Mouse (Mus musculus) lung, postnatal 14 days (tissue): ENCODE results near the gene Lef1.
A peak's percentile ranks its signal among the peaks of the same experiment; 100 is the strongest.

ENCODE experiments used
- DNase-seq: peaks from one replicate; pipeline ENCODE4 v3.0.0; 2021

The Lef1 gene

DNA sequence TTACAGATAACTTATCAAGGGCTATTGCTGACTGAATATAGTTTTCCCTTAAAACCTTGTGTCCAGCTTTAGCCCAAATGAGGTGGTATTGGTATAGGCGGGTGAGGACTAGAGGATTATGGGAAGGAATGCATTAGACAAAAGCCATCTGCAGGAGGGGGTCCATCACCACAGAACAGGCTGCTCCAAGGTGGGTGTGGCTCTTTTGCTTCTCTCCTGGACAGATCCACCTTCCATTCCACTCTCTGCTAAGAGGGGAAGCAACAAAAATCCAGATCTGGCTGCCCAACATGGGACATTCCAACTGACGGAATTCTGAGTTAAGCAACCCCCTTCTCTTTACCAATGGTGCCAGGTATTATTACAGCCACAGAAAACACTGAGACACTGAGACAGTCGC lies 148.7 kb downstream of the Lef1 start:
- no peak for DNase-seq

DNA sequence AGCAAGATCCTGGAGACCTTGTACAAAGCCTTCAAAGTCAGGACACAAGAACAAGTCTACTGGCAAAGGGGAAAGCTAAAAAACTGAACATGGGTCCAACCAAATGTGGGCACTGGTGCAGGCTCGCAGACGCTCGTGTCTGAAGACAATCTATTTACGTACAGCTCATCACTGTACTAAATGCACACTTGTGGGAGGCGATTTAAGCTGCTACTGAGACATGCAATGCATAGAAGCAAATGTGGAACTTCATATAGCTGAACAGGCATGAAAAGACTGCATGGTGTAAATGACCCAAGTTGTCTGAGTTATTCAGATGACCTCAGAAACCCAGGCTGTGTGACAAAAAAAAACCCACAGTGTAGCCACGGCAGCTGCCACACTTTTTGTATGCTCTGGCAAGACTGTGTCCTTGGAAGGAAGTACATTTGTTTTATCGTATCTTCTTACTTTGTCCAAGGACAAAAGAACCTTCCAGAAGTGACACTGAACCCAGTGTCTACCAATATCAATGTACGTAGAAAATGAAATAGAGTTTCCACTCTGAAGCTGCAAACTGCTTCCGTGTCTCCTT lies 149.2 kb downstream of the Lef1 start:
- no peak for DNase-seq

DNA sequence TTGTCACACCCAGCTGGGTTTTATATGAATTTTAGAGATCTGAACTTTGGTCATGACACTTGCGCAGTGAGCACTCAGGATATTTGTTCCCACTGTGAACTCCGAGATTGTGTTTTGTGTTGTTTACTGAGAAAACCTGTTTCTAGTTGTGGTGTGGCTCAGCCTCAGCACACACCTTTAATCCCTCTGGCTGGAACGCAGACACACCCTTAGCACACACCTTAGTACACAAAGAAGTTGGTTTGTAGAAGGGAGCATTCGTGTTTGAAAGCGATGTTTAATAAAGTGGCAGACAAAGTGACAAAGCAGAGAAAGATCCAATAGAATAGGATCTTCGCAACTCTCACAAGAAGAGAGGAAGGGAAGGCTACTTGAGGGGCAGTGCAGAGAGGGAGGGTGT lies 150.1 kb downstream of the Lef1 start:
- no peak for DNase-seq

DNA sequence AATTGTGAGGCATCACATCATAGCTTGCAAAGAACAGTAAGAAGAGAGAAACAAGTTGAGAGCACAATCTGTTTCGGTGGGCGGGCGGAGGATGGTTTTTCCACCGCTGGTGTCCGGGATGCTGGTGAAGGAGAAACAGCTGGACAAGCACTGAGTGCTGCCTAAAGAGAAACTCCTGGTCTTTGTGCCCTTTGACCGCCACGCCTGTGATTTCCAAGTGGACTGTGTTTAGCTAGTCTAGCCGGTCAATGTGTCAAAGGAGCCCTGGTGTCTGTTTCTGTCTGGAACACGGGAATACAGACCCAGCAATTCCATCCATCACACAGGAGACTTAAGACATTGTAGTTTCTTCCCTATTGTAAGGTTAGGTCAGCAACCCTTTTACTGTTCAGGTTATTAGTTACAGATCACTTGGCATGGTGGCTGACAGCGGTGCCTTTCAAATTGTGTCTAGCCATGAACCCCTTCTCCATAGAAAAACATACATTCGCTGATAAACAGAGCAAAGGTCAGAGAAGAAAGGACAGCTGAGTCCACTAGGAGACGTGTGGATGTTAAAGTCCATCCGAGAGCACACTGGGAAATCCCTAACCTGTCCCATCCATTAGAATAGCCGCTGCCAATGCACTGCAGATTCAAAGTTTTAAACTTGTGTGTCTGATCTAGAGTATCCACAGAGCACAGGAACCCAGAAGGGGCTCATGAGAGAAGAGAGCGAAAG lies 153.7 kb downstream of the Lef1 start:
- peak; percentile 64 for DNase-seq

DNA sequence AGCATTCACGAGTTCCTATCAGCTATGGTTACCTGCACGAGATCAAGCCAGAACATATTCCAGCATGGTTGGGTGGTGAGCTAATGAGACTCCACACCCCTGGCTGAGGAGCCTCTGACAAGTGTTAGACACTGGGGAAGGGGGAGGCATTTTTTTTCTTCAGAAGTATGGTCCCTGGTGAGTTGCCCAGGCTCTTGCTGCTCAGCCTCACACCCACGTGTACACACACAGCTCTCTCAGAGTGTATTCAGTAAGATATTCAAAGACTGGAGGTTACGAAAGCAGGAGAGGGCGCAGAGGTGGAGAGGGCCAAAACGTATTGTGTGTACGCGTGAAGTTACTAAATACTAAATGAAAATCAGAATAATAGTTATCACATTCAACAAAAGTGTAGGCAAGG lies 155.2 kb downstream of the Lef1 start:
- peak; percentile 18 for DNase-seq

DNA sequence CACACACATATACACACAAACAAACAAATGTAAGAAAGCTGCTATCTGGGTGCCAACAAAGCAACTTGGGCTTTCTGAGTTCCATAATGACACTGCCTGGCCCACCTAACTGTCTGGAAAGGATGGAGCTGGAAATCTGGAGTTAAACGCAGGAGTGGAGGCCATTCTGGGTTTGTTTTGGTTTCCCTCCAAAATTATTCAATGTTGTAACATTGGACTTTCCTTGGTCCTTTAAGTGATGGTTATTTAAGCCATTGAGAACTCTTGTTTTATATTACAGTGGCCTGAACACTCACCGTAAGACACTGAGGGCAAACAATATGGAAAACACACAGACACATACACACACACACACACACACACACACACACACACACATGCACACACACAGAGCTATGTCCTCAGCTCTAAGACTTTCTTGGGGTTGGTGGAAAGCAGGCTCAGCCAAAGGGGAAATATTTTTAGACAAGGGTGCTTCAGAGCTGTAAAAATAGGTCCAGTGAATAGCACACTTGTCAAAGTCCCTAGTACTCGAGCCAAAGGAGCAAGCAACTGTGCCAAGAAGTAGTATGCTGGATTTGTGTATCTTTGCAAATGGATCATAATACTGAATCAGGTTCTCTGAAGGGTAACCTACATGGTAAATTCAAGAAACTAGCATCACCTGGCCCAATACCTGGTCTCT lies 156.2 kb downstream of the Lef1 start:
- peak; percentile 38 for DNase-seq

DNA sequence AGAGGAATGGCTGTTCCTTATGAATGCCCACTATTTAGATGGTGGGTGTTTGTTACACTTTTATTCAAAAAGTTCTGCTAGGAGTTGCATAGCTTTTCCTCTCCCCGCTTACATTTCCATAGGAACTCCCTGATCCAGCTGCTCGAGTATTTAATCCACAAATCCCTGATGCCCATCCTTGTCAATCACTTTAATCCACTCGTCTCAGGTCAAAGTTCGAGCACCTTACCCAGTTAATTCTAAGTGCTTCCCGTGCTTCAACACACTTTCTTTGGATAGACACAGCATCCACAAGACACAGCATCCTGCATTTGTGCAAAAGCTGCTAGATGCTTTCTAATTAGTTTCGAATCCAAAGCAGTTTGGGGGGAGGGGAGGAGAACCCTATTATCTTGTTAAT lies 160.1 kb downstream of the Lef1 start:
- no peak for DNase-seq

DNA sequence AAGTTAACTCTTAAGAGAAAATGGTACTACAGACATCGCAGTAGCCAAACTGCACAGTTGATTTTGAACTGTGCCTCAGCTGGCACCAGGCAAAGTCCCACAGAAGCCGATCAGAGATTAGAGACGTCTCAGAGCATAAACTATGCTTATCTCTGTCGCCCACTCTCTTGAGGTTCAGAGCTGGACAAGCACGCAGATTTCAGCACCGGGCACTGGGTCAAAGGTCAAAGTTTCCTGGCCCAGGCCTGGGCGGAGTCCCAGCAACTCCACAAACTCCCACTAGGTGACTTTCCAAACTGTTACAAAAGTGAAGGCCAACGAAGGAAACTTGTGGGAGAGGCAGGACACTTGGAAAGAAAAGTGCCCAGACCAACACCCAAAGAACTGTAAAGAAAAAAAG lies 160.9 kb downstream of the Lef1 start:
- peak; percentile 56 for DNase-seq

DNA sequence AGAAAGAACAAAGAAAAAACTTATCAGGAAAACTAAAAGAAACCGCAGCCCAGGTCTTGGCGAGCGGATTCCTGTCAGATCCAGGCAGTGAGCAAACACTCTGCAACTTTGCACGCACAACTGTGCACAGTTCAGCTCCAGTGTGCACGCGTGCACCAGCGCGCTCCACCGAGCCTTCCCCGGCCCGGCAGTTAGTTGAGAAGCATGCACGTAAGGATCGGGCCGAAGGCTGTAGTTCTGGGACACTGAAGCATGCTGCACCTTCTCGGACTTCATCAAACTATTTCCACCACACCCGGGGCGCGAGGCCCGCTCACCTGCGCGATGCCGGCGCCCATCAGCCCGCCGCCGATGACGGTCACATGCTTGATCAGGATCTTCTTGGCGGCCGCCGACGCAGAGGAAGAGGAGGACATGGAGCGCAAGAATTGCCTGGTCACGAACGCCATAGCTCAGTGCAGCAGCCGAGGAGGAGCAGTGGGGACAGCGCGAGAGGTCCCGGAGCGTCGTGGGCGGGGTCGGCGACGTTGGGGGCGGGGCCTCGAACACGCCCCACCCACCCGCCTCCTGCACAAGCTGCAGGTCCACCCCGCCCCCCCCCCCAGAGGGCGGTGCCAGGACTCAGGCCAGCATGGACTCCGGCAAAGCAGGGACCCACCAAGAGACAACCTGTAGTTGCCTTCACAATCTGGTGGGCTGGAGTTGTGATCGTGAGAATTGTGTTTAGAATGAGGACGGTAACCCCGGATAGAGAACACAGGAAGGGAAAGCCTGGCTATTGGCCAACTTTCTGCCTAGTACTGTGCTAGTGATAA lies 161.5 kb downstream of the Lef1 start, which contains the start of gene Hadh:
Hadh (minus strand) TSS at position 543 of the 815 bp plus-strand sequence.
- peak; percentile 87 for DNase-seq

DNA sequence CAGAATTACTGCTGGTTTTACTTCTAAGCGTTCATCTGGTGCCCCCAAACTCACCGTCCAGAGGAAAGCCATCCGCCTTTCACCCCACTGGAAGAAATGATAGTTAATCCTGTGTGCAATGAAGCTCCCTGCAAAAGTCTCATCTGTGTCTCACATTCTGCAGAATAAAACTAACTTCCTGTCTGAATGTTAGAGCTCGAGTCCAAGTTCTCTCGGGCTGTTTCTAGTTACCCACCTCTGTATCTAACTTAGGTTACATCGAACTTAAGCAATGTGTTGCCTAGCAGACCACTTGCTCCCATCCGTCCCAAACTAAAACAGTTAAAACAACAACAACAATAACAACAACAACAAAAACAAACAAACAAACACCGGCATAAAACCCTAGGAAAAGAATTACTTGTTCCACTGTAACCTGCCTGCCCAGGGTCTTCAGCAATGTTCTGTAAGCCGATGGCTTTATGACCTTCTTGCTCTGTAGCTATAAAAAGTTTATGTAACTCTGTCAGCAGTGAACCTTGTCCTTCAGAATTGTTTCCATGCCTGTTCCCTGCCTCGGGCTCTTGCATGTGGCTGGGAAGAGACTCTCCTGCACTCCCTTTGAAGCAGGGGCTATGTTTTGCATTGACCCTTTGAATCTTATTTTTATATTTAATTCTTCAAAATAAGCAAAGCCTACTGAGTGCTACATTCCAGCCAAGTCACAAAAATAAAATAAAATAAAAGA lies 162.3 kb downstream of the Lef1 start:
- no peak for DNase-seq
